ENCODE assay signal across 8 mouse cellular contexts in genomic region chr1:65179634-65180249, GRCm38 (mm10). TPM values are rescaled to one million over a fixed set of nuclear protein-coding genes. Genes with fewer than 3 reads are reported as not detected.
A peak's percentile ranks its signal among the peaks of the same experiment; 100 is the strongest.
DNase-seq lines count a peak whose midpoint lies in the region; ATAC-seq and TF ChIP-seq lines count a peak whose summit lies in the region.

No protein-coding gene starts in this region.

- 2% methylated on average over 11 of the region's 11 CpGs for WGBS in intestine, embryonic 16.5 days
- WGBS in limb, embryonic 15.5 days: 5% methylated on average over 11 of the region's 11 CpGs
- 3% methylated on average over 11 of the region's 11 CpGs for WGBS in midbrain, embryonic 16.5 days
- 2% methylated on average over 11 of the region's 11 CpGs for WGBS in stomach, postnatal 0 days

- H3K9me3 ChIP-seq in intestine, embryonic 16.5 days (ENCODE audit: control insufficient read depth, low read length): no peaks in the 10 kb centered on the region
- no peaks in the 10 kb centered on the region for H3K9me3 ChIP-seq in limb, embryonic 15.5 days
- H3K9me3 ChIP-seq in midbrain, embryonic 16.5 days (replicated peaks; ENCODE audit: control insufficient read depth, low read length, poor library complexity, severe bottlenecking): no peaks in the 10 kb centered on the region
- H3K9me3 ChIP-seq in stomach, postnatal 0 days (ENCODE audit: control insufficient read depth, low read length): no peaks in the 10 kb centered on the region

- peaks cover 10% of the 10 kb centered on the region for H3K4me1 ChIP-seq in intestine, embryonic 16.5 days (ENCODE audit: control insufficient read depth, insufficient read depth, low read length)
- H3K4me1 ChIP-seq in limb, embryonic 15.5 days: peaks cover 10% of the 10 kb centered on the region; the same call in 1 of the 2 replicates
- peaks cover 28% of the 10 kb centered on the region for H3K4me1 ChIP-seq in midbrain, embryonic 16.5 days (ENCODE audit: control insufficient read depth, insufficient read depth, low read length)
- H3K4me1 ChIP-seq in stomach, postnatal 0 days (replicated peaks; ENCODE audit: control insufficient read depth, insufficient read depth): no peaks in the 10 kb centered on the region

- TF ChIP-seq CTCF in stomach, postnatal 0 days (IDR thresholded peaks at IDR 0.05; ENCODE audit: low read depth): peak; percentile 88

- H3K9ac ChIP-seq in intestine, embryonic 16.5 days (ENCODE audit: low read depth, low read length): peak overlapping the region; percentile 84
- H3K9ac ChIP-seq in limb, embryonic 15.5 days: peak overlapping the region; percentile 57
- H3K9ac ChIP-seq in midbrain, embryonic 16.5 days (ENCODE audit: low read depth, low read length): peak overlapping the region; percentile 95
- H3K9ac ChIP-seq in stomach, postnatal 0 days (ENCODE audit: low read length): peak overlapping the region; percentile 68; the same call in 1 of the 2 replicates

- TF ChIP-seq EP300 in stomach, postnatal 0 days (optimal IDR thresholded peaks at IDR 0.05): no peak

- no peaks in the 10 kb centered on the region for H3K36me3 ChIP-seq in intestine, embryonic 16.5 days (ENCODE audit: control insufficient read depth, insufficient read depth, low read length)
- H3K36me3 ChIP-seq in limb, embryonic 15.5 days: no peaks in the 10 kb centered on the region
- no peaks in the 10 kb centered on the region for H3K36me3 ChIP-seq in midbrain, embryonic 16.5 days (ENCODE audit: control insufficient read depth, insufficient read depth, low read length)
- no peaks in the 10 kb centered on the region for H3K36me3 ChIP-seq in stomach, postnatal 0 days (ENCODE audit: control insufficient read depth, insufficient read depth, low read length)

- H3K27ac ChIP-seq in intestine, embryonic 16.5 days (ENCODE audit: low read length): peak overlapping the region; percentile 99
- peak overlapping the region; percentile 98 for H3K27ac ChIP-seq in limb, embryonic 15.5 days
- peak overlapping the region; percentile 99 for H3K27ac ChIP-seq in midbrain, embryonic 16.5 days (ENCODE audit: low read length)
- H3K27ac ChIP-seq in stomach, postnatal 0 days (replicated peaks): peak overlapping the region; percentile 96

- H3K27me3 ChIP-seq in intestine, embryonic 16.5 days (replicated peaks; ENCODE audit: control insufficient read depth, insufficient read depth, low read length): no peaks in the 10 kb centered on the region
- H3K27me3 ChIP-seq in limb, embryonic 15.5 days: no peaks in the 10 kb centered on the region
- no peaks in the 10 kb centered on the region for H3K27me3 ChIP-seq in midbrain, embryonic 16.5 days (ENCODE audit: control insufficient read depth, insufficient read depth, low read depth, low read length)
- no peaks in the 10 kb centered on the region for H3K27me3 ChIP-seq in stomach, postnatal 0 days (ENCODE audit: control insufficient read depth, insufficient read depth, low read length)

- ATAC-seq in intestine, embryonic 16.5 days: no peak
- no peak for ATAC-seq in limb, embryonic 15.5 days (ENCODE audit: insufficient number of reproducible peaks, low FRiP score, low TSS enrichment, low read depth)
- ATAC-seq in midbrain, embryonic 16.5 days: no peak; the same call in 1 of the 2 replicates
- no peak for ATAC-seq in stomach, postnatal 0 days (ENCODE audit: low FRiP score, low TSS enrichment)

- DNase-seq in urinary bladder, postnatal 25 days (ENCODE audit: low spot score): peak; percentile 64
- no peak for DNase-seq in urinary bladder, postnatal 10 days (ENCODE audit: low spot score)
- peak; percentile 86 for DNase-seq in cerebellum, postnatal 14 days
- peak; percentile 14 to 27 for DNase-seq in gastrocnemius, adult 8-10 months (ENCODE audit: low spot score in 2 of 2)
- peak; percentile 52 for DNase-seq in stomach, postnatal 0 days (ENCODE audit: low spot score)

- H3K4me2 ChIP-seq in intestine, embryonic 16.5 days (ENCODE audit: low read depth, low read length): peak overlapping the region; percentile 74
- H3K4me2 ChIP-seq in limb, embryonic 15.5 days: peak overlapping the region; percentile 58
- H3K4me2 ChIP-seq in midbrain, embryonic 16.5 days (ENCODE audit: low read length): peak overlapping the region; percentile 68
- H3K4me2 ChIP-seq in stomach, postnatal 0 days (replicated peaks; ENCODE audit: low read depth): peak overlapping the region; percentile 73

- H3K4me3 ChIP-seq in intestine, embryonic 16.5 days (ENCODE audit: low read length): peak overlapping the region; percentile 80
- peak overlapping the region; percentile 77 for H3K4me3 ChIP-seq in limb, embryonic 15.5 days
- peak overlapping the region; percentile 86 for H3K4me3 ChIP-seq in midbrain, embryonic 16.5 days (ENCODE audit: low read depth, low read length)
- H3K4me3 ChIP-seq in stomach, postnatal 0 days (ENCODE audit: low read depth, low read length): peak overlapping the region; percentile 67

RNA-seq across cellular contexts. Expression of gene Idh1, which starts 6.6 kb away (rescaled TPM):
- 10 to 100 TPM; 11.5 to 35.7 (median 20.4) TPM for total RNA-seq in gastrocnemius, adult 8-10 months (2022)
- polyA plus RNA-seq in intestine, embryonic 16.5 days (2015; fragmentation: Nextera tagmentation; extraction: Ambion mirVana): 302 and 321 TPM in 2 replicates
- 117 and 122 TPM in 2 replicates for polyA plus RNA-seq in limb, embryonic 15.5 days (2015; fragmentation: Nextera tagmentation; extraction: Ambion mirVana)
- 553 and 565 TPM in 2 replicates for polyA plus RNA-seq in midbrain, embryonic 16.5 days (2015; fragmentation: Nextera tagmentation; extraction: Ambion mirVana)
- polyA plus RNA-seq in stomach, postnatal 0 days (2015; fragmentation: Nextera tagmentation; extraction: Ambion mirVana): 162 and 177 TPM in 2 replicates

RNA-seq across cellular contexts. Expression of gene Pikfyve, which starts 6.7 kb away (rescaled TPM):
- 1 to 10 TPM; 6.4 to 7.4 (median 6.6) TPM for total RNA-seq in gastrocnemius, adult 8-10 months (2022)
- 6.2 and 8.8 TPM in 2 replicates for polyA plus RNA-seq in intestine, embryonic 16.5 days (2015; fragmentation: Nextera tagmentation; extraction: Ambion mirVana)
- 10.2 and 11.4 TPM in 2 replicates for polyA plus RNA-seq in limb, embryonic 15.5 days (2015; fragmentation: Nextera tagmentation; extraction: Ambion mirVana)
- 9.8 and 12.4 TPM in 2 replicates for polyA plus RNA-seq in midbrain, embryonic 16.5 days (2015; fragmentation: Nextera tagmentation; extraction: Ambion mirVana)
- polyA plus RNA-seq in stomach, postnatal 0 days (2015; fragmentation: Nextera tagmentation; extraction: Ambion mirVana): 3.9 and 4.4 TPM in 2 replicates

RNA-seq across cellular contexts. Expression of gene D630023F18Rik, which starts 56.7 kb away (rescaled TPM):
- not detected for total RNA-seq in gastrocnemius, adult 8-10 months (2022)
- 0.34 TPM in 1 of 2 replicates, not detected in the other for polyA plus RNA-seq in intestine, embryonic 16.5 days (2015; fragmentation: Nextera tagmentation; extraction: Ambion mirVana)
- polyA plus RNA-seq in limb, embryonic 15.5 days (2015; fragmentation: Nextera tagmentation; extraction: Ambion mirVana): 0.35 and 0.47 TPM in 2 replicates
- polyA plus RNA-seq in midbrain, embryonic 16.5 days (2015; fragmentation: Nextera tagmentation; extraction: Ambion mirVana): 1.6 and 3.1 TPM in 2 replicates
- polyA plus RNA-seq in stomach, postnatal 0 days (2015; fragmentation: Nextera tagmentation; extraction: Ambion mirVana): 0.16 and 0.27 TPM in 2 replicates
